ENCODE assay signal across 7 mouse cellular contexts in genomic region chr6:52957730-52958129, GRCm38 (mm10).
A peak's percentile ranks its signal among the peaks of the same experiment; 100 is the strongest.
DNase-seq lines count a peak whose midpoint lies in the region; ATAC-seq and TF ChIP-seq lines count a peak whose summit lies in the region.

No protein-coding gene starts in this region.

- peak; percentile 89 for TF ChIP-seq CTCF in brain, embryonic 14.5 days (IDR thresholded peaks at IDR 0.05; ENCODE audit: borderline replicate concordance, extremely low read depth, insufficient read depth, insufficient read length)

- peak; percentile 79 for DNase-seq in A20 (ENCODE audit: low read depth, low spot score)
- DNase-seq in brain, embryonic 14.5 days (ENCODE audit: low read depth): peak; percentile 65
- DNase-seq in kidney, postnatal 4 days: peak; percentile 84 to 86
- peak; percentile 71 for DNase-seq in lung, postnatal 10 days
- peak; percentile 33 for DNase-seq in skeletal muscle tissue, adult 2 months (ENCODE audit: low read depth, low spot score)

- peak; percentile 81 for ATAC-seq in CD4-positive, CD25-positive, alpha-beta regulatory T cell, adult 4 months
- ATAC-seq in erythroblast, adult 5-6 weeks (replicated peaks; ENCODE audit: low FRiP score, poor library complexity, severe bottlenecking): peak; percentile 77

- no peak for TF ChIP-seq POLR2A in brain, embryonic 14.5 days (IDR thresholded peaks at IDR 0.05; ENCODE audit: borderline replicate concordance, extremely low read depth, insufficient read depth, insufficient read length, poor library complexity, severe bottlenecking)

Comparison
In these comparisons a context has a peak if more than half of its experiments do, and no peak if none do; other contexts are left out.
1. Peak in every context shown above with its lines: DNase-seq and ATAC-seq.
2. DNase-seq: peak in every context shown above with its lines; median percentile 85 in kidney, postnatal 4 days; 79 in A20; 71 in lung, postnatal 10 days; 65 in brain, embryonic 14.5 days; 33 in skeletal muscle tissue, adult 2 months.